Mouse (Mus musculus) stomach, embryonic 14.5 days (tissue): ENCODE results near the gene Fhad1. TPM values are rescaled to one million over a fixed set of nuclear protein-coding genes. Genes with fewer than 3 reads are reported as not detected.

Experiments
- ATAC-seq: fragments of 200-750 bp; cut with Nextera tagmentation; 2 replicates; pipeline ENCODE4 v1.8.0; 2017; ENCODE audit warnings: low read depth, moderate TSS enrichment; ENCODE audit not compliant: insufficient number of reproducible peaks, insufficient read depth, low FRiP score
- H3K27ac ChIP-seq: fragments of 300-500 bp; sonication (generic); 2 replicates; pipeline ENCODE4 v1.5.1; 2014; ENCODE audit warnings: mild to moderate bottlenecking, low read length, moderate library complexity, mixed read lengths
- H3K27me3 ChIP-seq: fragments of 300-500 bp; sonication (generic); 2 replicates; pipeline ENCODE4 v1.6.1; 2014; ENCODE audit warnings: low read length, control low read depth, mixed read lengths; ENCODE audit not compliant: control insufficient read depth, insufficient read depth
- H3K36me3 ChIP-seq: fragments of 300-500 bp; sonication (generic); 2 replicates; pipeline ENCODE4 v1.6.1; 2014; ENCODE audit warnings: mild to moderate bottlenecking, control low read depth, low read length, moderate library complexity, mixed read lengths; ENCODE audit not compliant: control insufficient read depth, insufficient read depth
- H3K4me1 ChIP-seq: fragments of 300-500 bp; sonication (generic); 2 replicates; pipeline ENCODE4 v1.6.1; 2014; ENCODE audit warnings: low read length, control low read depth, mixed read lengths; ENCODE audit not compliant: control insufficient read depth, insufficient read depth
- H3K4me2 ChIP-seq: fragments of 300-500 bp; sonication (generic); replicated peaks from 2 replicates; pipeline ENCODE4 v1.6.1; 2014; ENCODE audit warnings: low read depth, low read length, control low read depth
- H3K4me3 ChIP-seq: fragments of 300-500 bp; sonication (generic); 2 replicates; pipeline ENCODE4 v1.5.1; 2014; ENCODE audit warnings: low read depth, low read length, control low read depth
- H3K9ac ChIP-seq: fragments of 300-500 bp; sonication (generic); replicated peaks from 2 replicates; pipeline ENCODE4 v1.6.1; 2014; ENCODE audit warnings: low read depth, mild to moderate bottlenecking, control low read depth, low read length, moderate library complexity, mixed read lengths
- H3K9me3 ChIP-seq: fragments of 300-500 bp; sonication (generic); 2 replicates; pipeline ENCODE4 v1.6.1; 2016; ENCODE audit warnings: low read depth, low read length, control low read depth; ENCODE audit not compliant: control insufficient read depth
- WGBS: fragments of 180-500 bp; shearing (Covaris S2); extraction: QIAGEN DNeasy Blood & Tissue Kit; methylation state at CpG from one replicate; pipeline ENCODE4 v1.1.7; 2014; 5-methylcytosine and 5-hydroxymethylcytosine counted together
- polyA plus RNA-seq: library from polyadenylated mRNA; unstranded; fragments of >200 nt; fragmentation: Nextera tagmentation; extraction: Ambion mirVana; gene quantifications from 2 replicates; pipeline ENCODE4 v1.2.1, GENCODE M21; 2014

Fhad1 gene
- polyA plus RNA-seq, 1 experiment from 2014 or later, result 0.78 TPM

- H3K36me3 ChIP-seq, result no peaks in the 10 kb centered on the region
- no peak for ATAC-seq
- no peaks in the 10 kb centered on the region for H3K4me1 ChIP-seq
- H3K9ac ChIP-seq, result no peak overlapping the region
- H3K27me3 ChIP-seq, result no peaks in the 10 kb centered on the region
- no peak overlapping the region for H3K27ac ChIP-seq
- no peaks in the 10 kb centered on the region for H3K9me3 ChIP-seq
- no peak overlapping the region for H3K4me3 ChIP-seq
- no peak overlapping the region for H3K4me2 ChIP-seq
- 65% methylated on average over 3 of the region's 3 CpGs for WGBS
These were observed 33.4 kb downstream of the Fhad1 start for GRCm38 (mm10) chr4:141981475-141981874.

GRCm38 (mm10) chr4:141978582-141978981, 36.3 kb downstream of the Fhad1 start:
- Histone ChIP-seq H3K9ac (no peak overlapping the region), H3K9me3 (no peaks in the 10 kb centered on the region), H3K27me3 (no peaks in the 10 kb centered on the region), H3K36me3 (no peaks in the 10 kb centered on the region), H3K4me3 (no peak overlapping the region), H3K4me2 (no peak overlapping the region), H3K27ac (no peak overlapping the region), H3K4me1 (no peaks in the 10 kb centered on the region)
- 56% methylated on average over 11 of the region's 11 CpGs for WGBS
- no peak for ATAC-seq

GRCm38 (mm10) chr4:141977346-141977745, 37.5 kb downstream of the Fhad1 start:
- Histone ChIP-seq H3K36me3 (no peaks in the 10 kb centered on the region), H3K27ac (no peak overlapping the region), H3K4me3 (no peak overlapping the region), H3K4me2 (no peak overlapping the region), H3K9ac (no peak overlapping the region), H3K9me3 (peaks cover 2% of the 10 kb centered on the region; the same call in 1 of the 2 replicates), H3K4me1 (no peaks in the 10 kb centered on the region), H3K27me3 (no peaks in the 10 kb centered on the region)
- 51% methylated on average over 9 of the region's 9 CpGs for WGBS
- no peak for ATAC-seq

GRCm38 (mm10) chr4:141976163-141976562, 38.7 kb downstream of the Fhad1 start:
- no peak overlapping the region for H3K9ac ChIP-seq
- H3K4me3 ChIP-seq, result no peak overlapping the region
- no peak overlapping the region for H3K27ac ChIP-seq
- H3K4me2 ChIP-seq, result no peak overlapping the region
- H3K9me3 ChIP-seq, result peaks cover 5% of the 10 kb centered on the region; the same call in 1 of the 2 replicates
- 40% methylated on average over 4 of the region's 4 CpGs for WGBS
- no peak for ATAC-seq
- no peaks in the 10 kb centered on the region for H3K36me3 ChIP-seq
- H3K4me1 ChIP-seq, result no peaks in the 10 kb centered on the region
- H3K27me3 ChIP-seq, result no peaks in the 10 kb centered on the region

- no peak overlapping the region for H3K4me2 ChIP-seq
- H3K4me3 ChIP-seq, result no peak overlapping the region
- H3K9ac ChIP-seq, result no peak overlapping the region
- no peaks in the 10 kb centered on the region for H3K36me3 ChIP-seq
- H3K27ac ChIP-seq, result no peak overlapping the region
- H3K4me1 ChIP-seq, result peaks cover 6% of the 10 kb centered on the region; the same call in 1 of the 2 replicates
- WGBS, result 21% methylated on average over 6 of the region's 6 CpGs
- peaks cover 5% of the 10 kb centered on the region; the same call in 1 of the 2 replicates for H3K9me3 ChIP-seq
- no peak for ATAC-seq
- H3K27me3 ChIP-seq, result no peaks in the 10 kb centered on the region
These were observed 50.3 kb downstream of the Fhad1 start for GRCm38 (mm10) chr4:141964575-141964974.

GRCm38 (mm10) chr4:141963907-141964306, 51.0 kb downstream of the Fhad1 start:
- H3K9me3 ChIP-seq, result peaks cover 5% of the 10 kb centered on the region; the same call in 1 of the 2 replicates
- peaks cover 8% of the 10 kb centered on the region; the same call in 1 of the 2 replicates for H3K4me1 ChIP-seq
- H3K4me3 ChIP-seq, result no peak overlapping the region
- no peaks in the 10 kb centered on the region for H3K27me3 ChIP-seq
- no peak overlapping the region for H3K9ac ChIP-seq
- H3K36me3 ChIP-seq, result no peaks in the 10 kb centered on the region
- 65% methylated on average over 3 of the region's 3 CpGs for WGBS
- ATAC-seq, result no peak
- no peak overlapping the region for H3K27ac ChIP-seq
- no peak overlapping the region for H3K4me2 ChIP-seq

- Histone ChIP-seq H3K9ac (no peak overlapping the region), H3K27me3 (no peaks in the 10 kb centered on the region), H3K4me3 (no peak overlapping the region), H3K9me3 (peaks cover 5% of the 10 kb centered on the region; the same call in 1 of the 2 replicates), H3K27ac (no peak overlapping the region), H3K4me2 (no peak overlapping the region; the same call in 1 of the 2 replicates), H3K36me3 (no peaks in the 10 kb centered on the region), H3K4me1 (peaks cover 15% of the 10 kb centered on the region; the same call in 1 of the 2 replicates)
- 14% methylated on average over 23 of the region's 23 CpGs for WGBS
- no peak for ATAC-seq
These were observed 51.8 kb downstream of the Fhad1 start for GRCm38 (mm10) chr4:141962811-141963685.

- no peak overlapping the region for H3K4me2 ChIP-seq
- no peak overlapping the region for H3K9ac ChIP-seq
- H3K4me3 ChIP-seq, result no peak overlapping the region
- H3K9me3 ChIP-seq, result peaks cover 5% of the 10 kb centered on the region; the same call in 1 of the 2 replicates
- H3K36me3 ChIP-seq, result no peaks in the 10 kb centered on the region
- H3K4me1 ChIP-seq, result peaks cover 19% of the 10 kb centered on the region
- ATAC-seq, result no peak
- no peaks in the 10 kb centered on the region for H3K27me3 ChIP-seq
- 86% methylated on average over 8 of the region's 8 CpGs for WGBS
- no peak overlapping the region for H3K27ac ChIP-seq
These were observed 54.8 kb downstream of the Fhad1 start for GRCm38 (mm10) chr4:141960037-141960436.
